Mouse (Mus musculus): Measurements from ENCODE around the gene Baiap2l1. TPM values are rescaled to one million over a fixed set of nuclear protein-coding genes. Genes with fewer than 3 reads are reported as not detected.
A peak's percentile ranks its signal among the peaks of the same experiment; 100 is the strongest.

The Baiap2l1 gene
- polyA plus RNA-seq, 1 experiment = 10.7 TPM

DNA sequence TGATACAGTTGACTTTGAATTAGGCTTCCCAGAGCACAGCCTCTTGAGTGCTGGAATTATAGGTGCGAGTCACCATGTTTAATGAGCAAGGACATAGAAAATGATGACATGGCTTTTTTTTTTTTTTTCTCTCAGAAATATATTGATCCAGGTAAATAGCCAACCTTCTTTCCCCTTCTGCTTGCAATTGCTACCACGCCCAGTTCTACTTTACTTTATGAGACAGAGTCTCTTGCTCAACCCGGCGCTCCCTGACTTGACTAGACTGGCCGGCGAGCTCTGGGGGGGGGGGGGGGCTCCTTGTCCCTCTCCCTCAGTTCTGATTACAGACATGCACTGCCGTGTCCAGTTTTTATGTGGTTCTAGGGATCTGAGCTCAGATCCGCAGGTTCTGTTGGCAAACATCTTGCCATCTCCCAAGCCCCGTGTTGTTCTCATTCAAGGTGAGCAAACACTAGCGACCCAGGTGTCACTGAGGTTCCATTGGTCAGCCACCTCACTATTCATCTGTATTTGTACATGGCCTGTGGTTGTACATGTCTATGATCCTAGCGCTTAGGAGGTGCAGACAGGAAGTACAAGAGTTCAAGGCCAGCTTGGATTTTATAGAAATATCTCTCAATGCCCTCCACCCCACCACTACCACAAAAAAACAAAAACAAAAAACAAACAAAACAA, 6.9 kb upstream of the Baiap2l1 start:
- H3K27ac ChIP-seq (ENCODE audit: insufficient read depth, low read depth, low read length) = no peak overlapping the region
- peaks cover 10% of the 10 kb centered on the region for H3K4me1 ChIP-seq (ENCODE audit: control insufficient read depth, insufficient read depth, low read length)
- no peaks in the 10 kb centered on the region for H3K27me3 ChIP-seq (replicated peaks; ENCODE audit: control insufficient read depth, insufficient read depth, low read length)
- H3K4me3 ChIP-seq (ENCODE audit: insufficient read depth, low read depth, low read length) = no peak overlapping the region
- DNase-seq = no peak
- TF ChIP-seq CTCF (conservative IDR thresholded peaks at IDR 0.05; ENCODE audit: insufficient read depth, insufficient read length, low read depth, low read length) = no peak
- TF ChIP-seq POLR2A (IDR thresholded peaks at IDR 0.05; ENCODE audit: low read depth, low read length) = no peak
- WGBS = 92% methylated on average over 11 of the region's 11 CpGs
- H3K36me3 ChIP-seq (ENCODE audit: control insufficient read depth, insufficient read depth, low read length) = no peaks in the 10 kb centered on the region

DNA sequence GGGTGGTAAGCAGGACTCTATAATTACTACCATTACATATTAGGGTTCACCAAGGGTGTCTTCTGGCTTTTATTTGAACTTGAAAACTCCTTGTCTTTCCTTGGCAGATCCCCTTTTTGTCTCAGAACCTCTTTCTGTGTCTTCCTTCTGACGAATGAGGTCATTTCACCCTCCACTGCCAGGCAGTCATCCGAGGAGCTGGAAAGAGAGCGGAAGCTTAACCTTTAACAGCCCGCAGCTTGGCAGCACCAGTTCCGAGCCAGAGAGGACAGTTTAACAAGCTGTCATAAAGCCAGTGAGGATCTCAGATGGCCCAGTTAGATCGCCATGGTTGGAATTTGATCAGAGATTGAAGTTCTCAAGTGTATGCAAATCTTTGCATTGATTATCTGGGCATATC, 2.4 kb upstream of the Baiap2l1 start:
- TF ChIP-seq POLR2A (IDR thresholded peaks at IDR 0.05; ENCODE audit: low read depth, low read length) (no peak), CTCF (conservative IDR thresholded peaks at IDR 0.05; ENCODE audit: insufficient read depth, insufficient read length, low read depth, low read length) (no peak)
- H3K4me3 ChIP-seq (ENCODE audit: insufficient read depth, low read depth, low read length) = no peak overlapping the region
- WGBS = 19% methylated on average over 6 of the region's 6 CpGs
- DNase-seq = peak; percentile 92
- no peaks in the 10 kb centered on the region for H3K27me3 ChIP-seq (replicated peaks; ENCODE audit: control insufficient read depth, insufficient read depth, low read length)
- peak overlapping the region; percentile 74 for H3K27ac ChIP-seq (ENCODE audit: insufficient read depth, low read depth, low read length)
- H3K4me1 ChIP-seq (ENCODE audit: control insufficient read depth, insufficient read depth, low read length) = peaks cover 13% of the 10 kb centered on the region
- no peaks in the 10 kb centered on the region for H3K36me3 ChIP-seq (ENCODE audit: control insufficient read depth, insufficient read depth, low read length)

DNA sequence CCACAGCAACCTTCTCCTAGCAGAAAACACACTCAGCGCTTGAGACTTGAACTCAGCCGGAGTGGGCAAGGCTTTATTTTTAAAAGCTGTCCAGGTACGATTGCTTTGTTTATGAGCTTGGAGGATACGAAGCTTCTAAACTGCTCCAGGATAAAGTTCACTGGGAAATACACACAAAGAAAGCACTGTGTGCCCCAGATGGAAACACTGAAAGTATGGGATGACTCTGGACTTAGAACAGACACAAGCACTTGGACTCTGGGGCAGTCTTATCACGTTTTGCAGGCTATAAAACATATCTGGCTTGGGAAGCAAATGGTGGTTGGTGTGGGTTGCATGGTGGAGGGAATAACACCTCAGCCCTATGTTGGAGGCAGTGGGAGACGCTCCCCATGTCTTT, 2.0 kb upstream of the Baiap2l1 start:
- no peak for TF ChIP-seq POLR2A (IDR thresholded peaks at IDR 0.05; ENCODE audit: low read depth, low read length)
- TF ChIP-seq CTCF (conservative IDR thresholded peaks at IDR 0.05; ENCODE audit: insufficient read depth, insufficient read length, low read depth, low read length) = no peak
- WGBS = 41% methylated on average over 6 of the region's 6 CpGs
- no peaks in the 10 kb centered on the region for H3K36me3 ChIP-seq (ENCODE audit: control insufficient read depth, insufficient read depth, low read length)
- no peak overlapping the region for H3K4me3 ChIP-seq (ENCODE audit: insufficient read depth, low read depth, low read length)
- DNase-seq = peak; percentile 54
- peak overlapping the region; percentile 74 for H3K27ac ChIP-seq (ENCODE audit: insufficient read depth, low read depth, low read length)
- peaks cover 13% of the 10 kb centered on the region for H3K4me1 ChIP-seq (ENCODE audit: control insufficient read depth, insufficient read depth, low read length)
- no peaks in the 10 kb centered on the region for H3K27me3 ChIP-seq (replicated peaks; ENCODE audit: control insufficient read depth, insufficient read depth, low read length)

DNA sequence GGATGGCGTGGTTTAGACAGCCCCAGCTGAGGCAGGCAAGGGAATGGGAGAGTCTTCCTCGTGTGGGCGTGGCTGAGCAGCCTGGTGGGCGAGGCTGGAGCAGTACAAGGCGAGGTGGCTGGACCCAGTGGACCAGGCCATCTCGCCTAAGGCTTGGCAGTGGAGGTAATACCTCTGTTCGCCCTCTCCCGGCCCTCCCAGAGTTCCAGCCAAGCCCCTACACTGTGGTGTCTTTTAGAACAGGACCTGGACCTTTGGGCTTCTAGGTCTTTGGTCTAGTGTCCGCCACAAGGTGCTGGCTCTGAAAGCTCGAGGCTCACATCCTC, 643 bp upstream of the Baiap2l1 start:
- Histone ChIP-seq H3K36me3 (ENCODE audit: control insufficient read depth, insufficient read depth, low read length) (no peaks in the 10 kb centered on the region), H3K4me3 (ENCODE audit: insufficient read depth, low read depth, low read length) (peak overlapping the region; percentile 71), H3K4me1 (ENCODE audit: control insufficient read depth, insufficient read depth, low read length) (peaks cover 13% of the 10 kb centered on the region), H3K27me3 (replicated peaks; ENCODE audit: control insufficient read depth, insufficient read depth, low read length) (no peaks in the 10 kb centered on the region), H3K27ac (ENCODE audit: insufficient read depth, low read depth, low read length) (peak overlapping the region; percentile 33; the same call in 1 of the 2 replicates)
- DNase-seq = no peak
- TF ChIP-seq CTCF (conservative IDR thresholded peaks at IDR 0.05; ENCODE audit: insufficient read depth, insufficient read length, low read depth, low read length) = no peak
- TF ChIP-seq POLR2A (IDR thresholded peaks at IDR 0.05; ENCODE audit: low read depth, low read length) = no peak
- whole genome bisulfite sequencing = 6% methylated on average over 10 of the region's 10 CpGs

DNA sequence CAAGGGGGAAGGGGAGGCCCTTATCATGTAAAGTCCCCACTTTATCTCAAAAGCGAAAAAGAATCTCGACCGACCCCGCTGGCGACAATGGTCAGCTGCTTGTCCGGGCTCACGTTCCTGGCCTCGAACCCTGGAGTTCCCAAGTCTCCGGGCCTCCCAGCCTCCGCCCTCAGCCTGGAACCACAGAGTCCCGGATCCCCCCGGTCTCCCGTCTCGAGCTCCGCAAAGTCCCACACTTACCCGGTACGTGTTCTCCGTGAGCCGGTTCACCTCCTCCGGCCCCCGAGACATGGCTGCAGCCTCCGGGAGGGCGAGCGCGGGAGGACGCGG, 396 bp downstream of the Baiap2l1 start:
- no peak for DNase-seq
- no peaks in the 10 kb centered on the region for H3K27me3 ChIP-seq (replicated peaks; ENCODE audit: control insufficient read depth, insufficient read depth, low read length)
- peak overlapping the region; percentile 71 for H3K4me3 ChIP-seq (ENCODE audit: insufficient read depth, low read depth, low read length)
- peaks cover 13% of the 10 kb centered on the region for H3K4me1 ChIP-seq (ENCODE audit: control insufficient read depth, insufficient read depth, low read length)
- peak overlapping the region; percentile 45 for H3K27ac ChIP-seq (ENCODE audit: insufficient read depth, low read depth, low read length)
- under 1% methylated on average over 27 of the region's 27 CpGs for WGBS
- H3K36me3 ChIP-seq (ENCODE audit: control insufficient read depth, insufficient read depth, low read length) = no peaks in the 10 kb centered on the region
- TF ChIP-seq POLR2A (IDR thresholded peaks at IDR 0.05; ENCODE audit: low read depth, low read length) = no peak
- no peak for TF ChIP-seq CTCF (conservative IDR thresholded peaks at IDR 0.05; ENCODE audit: insufficient read depth, insufficient read length, low read depth, low read length)

DNA sequence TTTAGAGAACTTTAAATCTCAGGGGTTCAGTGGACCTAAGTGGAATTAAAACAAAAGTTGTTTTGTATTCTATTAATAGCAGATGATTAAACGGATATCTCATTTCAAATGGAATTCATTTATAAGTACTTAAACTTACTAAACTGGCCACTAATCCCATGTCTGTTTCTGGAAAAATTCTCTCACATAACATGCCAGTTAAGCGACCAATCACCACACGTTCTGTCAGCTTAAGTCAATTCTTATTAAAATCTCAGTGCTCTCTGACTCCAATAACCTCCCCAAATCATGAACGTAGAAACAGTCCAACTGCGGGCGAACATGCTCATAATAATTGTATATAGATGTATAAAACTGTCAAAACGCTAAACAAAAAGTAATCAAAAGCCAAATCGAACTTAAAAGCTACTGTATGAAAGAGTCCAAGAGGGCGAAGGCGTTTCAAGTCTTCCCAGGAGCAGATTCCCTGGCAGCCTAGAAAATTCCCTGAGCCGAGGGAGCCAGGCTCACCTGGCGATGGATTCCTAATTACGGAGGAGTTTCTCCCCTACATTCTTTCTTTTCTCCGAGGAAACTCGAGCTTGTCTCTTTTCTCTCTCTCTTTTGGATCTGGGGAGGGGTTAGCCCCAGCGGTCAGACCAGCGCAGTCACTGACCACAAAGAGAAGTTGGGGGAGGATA, 996 bp downstream of the Baiap2l1 start:
- peaks cover 13% of the 10 kb centered on the region for H3K4me1 ChIP-seq (ENCODE audit: control insufficient read depth, insufficient read depth, low read length)
- H3K27ac ChIP-seq (ENCODE audit: insufficient read depth, low read depth, low read length) = peak overlapping the region; percentile 45
- peak; percentile 28 for DNase-seq
- H3K27me3 ChIP-seq (replicated peaks; ENCODE audit: control insufficient read depth, insufficient read depth, low read length) = no peaks in the 10 kb centered on the region
- H3K36me3 ChIP-seq (ENCODE audit: control insufficient read depth, insufficient read depth, low read length) = no peaks in the 10 kb centered on the region
- TF ChIP-seq CTCF (conservative IDR thresholded peaks at IDR 0.05; ENCODE audit: insufficient read depth, insufficient read length, low read depth, low read length) = no peak
- no peak for TF ChIP-seq POLR2A (IDR thresholded peaks at IDR 0.05; ENCODE audit: low read depth, low read length)
- H3K4me3 ChIP-seq (ENCODE audit: insufficient read depth, low read depth, low read length) = peak overlapping the region; percentile 71
- 6% methylated on average over 17 of the region's 17 CpGs for WGBS

DNA sequence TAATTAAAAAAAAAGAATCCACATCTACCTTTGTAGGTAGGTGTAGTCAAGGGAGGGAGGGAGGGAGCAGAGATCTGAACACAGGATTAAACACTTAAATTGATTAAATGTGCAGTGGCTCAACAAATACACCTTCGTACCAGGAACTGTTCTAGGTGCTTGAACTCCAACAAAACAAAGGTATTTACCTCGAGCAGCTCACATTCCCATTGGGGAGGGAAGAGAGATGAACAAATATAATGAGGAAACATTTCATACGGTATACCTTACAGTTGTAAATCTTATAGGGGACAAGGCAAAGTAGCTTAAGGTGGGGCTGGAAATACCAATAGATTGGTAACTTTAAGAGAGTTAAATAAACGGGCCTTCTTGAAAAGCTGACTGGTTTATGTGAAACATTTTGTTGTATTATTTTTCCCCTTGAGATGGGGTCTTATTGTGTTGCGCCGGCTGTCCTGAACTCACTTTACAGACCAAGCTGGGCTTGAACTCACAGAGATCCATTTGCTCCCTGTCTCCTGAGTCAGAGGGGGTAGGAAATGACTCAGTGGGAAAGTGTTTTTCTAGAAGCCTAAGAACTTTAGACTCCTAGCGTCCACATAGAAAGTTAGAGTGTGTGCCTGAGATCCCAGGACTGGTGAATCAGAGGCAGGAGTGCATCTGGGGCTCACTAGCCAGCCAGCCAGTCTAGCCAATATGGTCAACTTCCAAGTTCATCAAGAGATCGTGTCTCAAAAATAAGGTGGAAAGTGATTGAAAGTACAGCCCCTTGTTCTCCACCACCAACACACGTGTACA, 5.5 kb downstream of the Baiap2l1 start:
- H3K36me3 ChIP-seq (ENCODE audit: control insufficient read depth, insufficient read depth, low read length) = no peaks in the 10 kb centered on the region
- TF ChIP-seq POLR2A (IDR thresholded peaks at IDR 0.05; ENCODE audit: low read depth, low read length) (no peak), CTCF (conservative IDR thresholded peaks at IDR 0.05; ENCODE audit: insufficient read depth, insufficient read length, low read depth, low read length) (no peak)
- H3K4me1 ChIP-seq (ENCODE audit: control insufficient read depth, insufficient read depth, low read length) = no peaks in the 10 kb centered on the region
- H3K4me3 ChIP-seq (ENCODE audit: insufficient read depth, low read depth, low read length) = no peak overlapping the region
- H3K27ac ChIP-seq (ENCODE audit: insufficient read depth, low read depth, low read length) = no peak overlapping the region
- DNase-seq = no peak
- no peaks in the 10 kb centered on the region for H3K27me3 ChIP-seq (replicated peaks; ENCODE audit: control insufficient read depth, insufficient read depth, low read length)
- WGBS = 81% methylated on average over 9 of the region's 9 CpGs

Measured in kidney, adult 2 months (tissue).